Mouse (Mus musculus): ENCODE results near the gene Fgfrl1.

The Fgfrl1 gene

GRCm38 (mm10) chr5:108667370-108667769, 24.8 kb upstream of the Fgfrl1 start:
- no peak for DNase-seq (ENCODE audit: low spot score)

GRCm38 (mm10) chr5:108668387-108668932, 23.7 kb upstream of the Fgfrl1 start:
- no peak for DNase-seq (ENCODE audit: low spot score)

GRCm38 (mm10) chr5:108668977-108669936, 22.9 kb upstream of the Fgfrl1 start, which contains the start of gene Dgkq:
TSS of gene Dgkq (minus strand) at chr5:108669672.
- DNase-seq (ENCODE audit: low spot score) = peak; percentile 85

- DNase-seq (ENCODE audit: low spot score) = no peak
Measured at GRCm38 (mm10) chr5:108669986-108670385, 22.2 kb upstream of the Fgfrl1 start.

- DNase-seq (ENCODE audit: low spot score) = peak; percentile 22
Measured at GRCm38 (mm10) chr5:108670785-108671184, 21.4 kb upstream of the Fgfrl1 start.

- no peak for DNase-seq (ENCODE audit: low spot score)
Measured at GRCm38 (mm10) chr5:108671757-108672156, 20.4 kb upstream of the Fgfrl1 start.

GRCm38 (mm10) chr5:108674624-108675023, 17.6 kb upstream of the Fgfrl1 start:
- DNase-seq (ENCODE audit: low spot score) = no peak

- DNase-seq (ENCODE audit: low spot score) = no peak
Measured at GRCm38 (mm10) chr5:108675251-108675816, 16.8 kb upstream of the Fgfrl1 start, which contains the start of gene Slc26a1. TSS of gene Slc26a1 (minus strand) at chr5:108675569.

- no peak for DNase-seq (ENCODE audit: low spot score)
Measured at GRCm38 (mm10) chr5:108676772-108677498, 15.2 kb upstream of the Fgfrl1 start.

GRCm38 (mm10) chr5:108677605-108678295, 14.4 kb upstream of the Fgfrl1 start:
- no peak for DNase-seq (ENCODE audit: low spot score)

- DNase-seq (ENCODE audit: low spot score) = no peak
Measured at GRCm38 (mm10) chr5:108678296-108678854, 13.8 kb upstream of the Fgfrl1 start.

GRCm38 (mm10) chr5:108679909-108680308, 12.3 kb upstream of the Fgfrl1 start:
- no peak for DNase-seq (ENCODE audit: low spot score)

- no peak for DNase-seq (ENCODE audit: low spot score)
Measured at GRCm38 (mm10) chr5:108680871-108681270, 11.3 kb upstream of the Fgfrl1 start.

GRCm38 (mm10) chr5:108689091-108689490, 3.1 kb upstream of the Fgfrl1 start:
- DNase-seq (ENCODE audit: low spot score) = no peak

- no peak for DNase-seq (ENCODE audit: low spot score)
Measured at GRCm38 (mm10) chr5:108691152-108691551, 1.0 kb upstream of the Fgfrl1 start.

- peak; percentile 84 for DNase-seq (ENCODE audit: low spot score)
Measured at GRCm38 (mm10) chr5:108693872-108694288, 1.7 kb downstream of the Fgfrl1 start.

- peak; percentile 18 for DNase-seq (ENCODE audit: low spot score)
Measured at GRCm38 (mm10) chr5:108694352-108695261, 2.4 kb downstream of the Fgfrl1 start.

- no peak for DNase-seq (ENCODE audit: low spot score)
Measured at GRCm38 (mm10) chr5:108695861-108696260, 3.7 kb downstream of the Fgfrl1 start.

GRCm38 (mm10) chr5:108696542-108696941, 4.4 kb downstream of the Fgfrl1 start:
- DNase-seq (ENCODE audit: low spot score) = no peak

GRCm38 (mm10) chr5:108697341-108697753, 5.2 kb downstream of the Fgfrl1 start:
- DNase-seq (ENCODE audit: low spot score) = no peak
